Mouse (Mus musculus) layer of hippocampus, adult 8-10 months (tissue): ENCODE results near the gene Dag1. TPM values are rescaled to one million over a fixed set of nuclear protein-coding genes. Genes with fewer than 3 reads are reported as not detected.
"Not testable (repeated sequence)": the region's sequence is repeated elsewhere in the genome, so short reads cannot be mapped to it uniquely, and the experiment has no call there.

Experiments
- DNase-seq, 2 experiments: peaks; one replicate each; pipeline ENCODE4 v3.0.0; 2022; ENCODE audit warnings: low spot score in 2 of 2
- total RNA-seq, 4 experiments: library from RNA; stranded (reverse); gene quantifications; 2 replicates each; pipeline ENCODE4 v1.2.4; 2022

Dag1 gene
- total RNA-seq, 4 experiments from 2014 or later, result 70.4 to 75.9 (median 73.9) TPM

DNA sequence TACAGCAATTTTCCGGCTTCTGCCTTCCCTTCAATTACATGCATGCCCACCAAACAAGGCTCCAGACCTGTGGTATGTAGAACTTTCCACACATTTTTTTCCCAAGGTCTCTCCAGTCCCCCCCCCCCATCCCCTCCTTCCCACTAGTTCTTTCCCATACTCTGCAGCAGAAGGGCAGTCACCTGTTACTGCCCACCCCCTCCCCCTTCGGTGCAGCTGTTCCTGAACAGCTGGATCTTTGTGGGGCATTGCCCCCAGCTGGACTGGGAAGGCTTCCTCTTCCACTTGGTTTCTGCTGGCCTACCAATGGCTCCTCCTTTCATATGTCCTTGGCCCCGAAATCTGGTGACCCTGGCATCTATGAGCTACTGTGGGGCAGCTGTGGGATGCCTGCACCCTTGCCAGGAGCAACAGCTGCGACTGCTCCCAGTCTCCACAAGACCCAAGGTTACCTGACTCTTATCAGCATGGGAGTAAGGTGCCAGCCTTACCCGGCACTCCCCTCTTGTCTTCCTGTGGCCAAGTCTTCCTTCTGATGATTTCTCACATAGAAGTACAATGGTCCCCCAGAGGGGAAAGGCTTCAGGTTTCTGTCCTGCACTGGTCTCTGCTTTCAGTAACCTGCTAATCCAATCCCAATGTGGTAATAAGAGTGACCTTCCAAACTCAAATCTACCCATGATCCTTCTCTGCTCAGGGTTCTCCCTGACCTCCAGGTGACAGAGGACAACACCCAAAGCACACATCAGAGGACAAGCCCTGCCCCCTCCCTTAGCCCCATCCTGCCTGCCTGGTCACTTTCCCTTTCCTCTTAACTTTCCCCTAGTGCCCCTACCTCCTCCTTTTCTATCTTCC is 10.9 kb upstream of the Dag1 start:
- no peak for DNase-seq

DNA sequence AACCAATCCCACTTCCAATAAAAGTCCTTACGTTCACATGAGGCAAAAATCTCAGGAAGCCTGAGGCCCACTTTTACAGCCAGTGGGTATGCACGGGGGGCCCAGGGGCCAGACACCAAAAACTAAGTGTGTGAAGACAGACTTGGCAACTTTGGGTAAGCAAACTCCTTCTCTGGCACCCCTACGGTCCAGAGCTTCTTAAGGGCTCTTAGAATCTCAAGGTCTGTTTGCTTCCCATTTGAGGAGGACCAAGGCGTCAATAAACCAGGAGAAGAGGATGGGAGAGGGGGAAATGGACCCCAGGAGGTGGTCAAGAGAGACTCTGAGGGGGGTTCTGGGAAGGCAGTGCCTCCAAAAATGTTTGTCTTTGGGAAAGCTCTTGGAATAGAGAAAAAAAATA is 9.7 kb upstream of the Dag1 start:
- no peak for DNase-seq

GRCm38 (mm10) chr9:108272691-108273090 is 8.9 kb upstream of the Dag1 start:
- no peak for DNase-seq

GRCm38 (mm10) chr9:108271941-108272340 is 8.2 kb upstream of the Dag1 start:
- DNase-seq, result no peak

- not testable (repeated sequence) for DNase-seq
Observed at GRCm38 (mm10) chr9:108268701-108269100, 4.9 kb upstream of the Dag1 start.

DNA sequence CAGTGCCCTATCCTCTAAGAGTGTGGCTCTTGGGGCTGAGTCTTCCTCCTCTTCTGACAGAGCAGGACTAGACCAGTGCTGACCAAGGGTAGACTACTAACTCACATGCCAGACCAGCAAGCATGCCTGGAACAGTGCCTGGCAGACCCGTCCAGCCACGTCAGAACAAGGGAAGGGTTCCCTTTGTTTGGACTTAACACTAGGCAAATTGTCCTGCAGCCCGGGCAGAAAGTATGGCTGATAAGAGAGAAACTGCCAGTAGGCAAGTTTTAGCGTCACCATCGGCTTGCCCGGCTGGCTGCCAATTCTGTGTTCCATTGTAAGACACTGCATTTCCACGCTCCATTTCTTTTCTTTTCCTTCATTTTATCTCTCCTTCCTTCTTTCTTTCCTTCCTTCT is 3.9 kb upstream of the Dag1 start:
- no peak for DNase-seq

GRCm38 (mm10) chr9:108266261-108266935 is 2.6 kb upstream of the Dag1 start:
- no peak for DNase-seq

GRCm38 (mm10) chr9:108264191-108264921 is 598 bp upstream of the Dag1 start:
- DNase-seq, result no peak

GRCm38 (mm10) chr9:108263131-108263681 is 552 bp downstream of the Dag1 start:
- DNase-seq, result peak; percentile 14 to 28

- DNase-seq, result no peak
Observed at GRCm38 (mm10) chr9:108262494-108263049, 1.2 kb downstream of the Dag1 start.

- DNase-seq, result no peak
Observed at GRCm38 (mm10) chr9:108261865-108262264, 1.9 kb downstream of the Dag1 start.

GRCm38 (mm10) chr9:108260526-108260925 is 3.2 kb downstream of the Dag1 start:
- no peak for DNase-seq

- DNase-seq, result no peak
Observed at GRCm38 (mm10) chr9:108252766-108253165, 11.0 kb downstream of the Dag1 start.

DNA sequence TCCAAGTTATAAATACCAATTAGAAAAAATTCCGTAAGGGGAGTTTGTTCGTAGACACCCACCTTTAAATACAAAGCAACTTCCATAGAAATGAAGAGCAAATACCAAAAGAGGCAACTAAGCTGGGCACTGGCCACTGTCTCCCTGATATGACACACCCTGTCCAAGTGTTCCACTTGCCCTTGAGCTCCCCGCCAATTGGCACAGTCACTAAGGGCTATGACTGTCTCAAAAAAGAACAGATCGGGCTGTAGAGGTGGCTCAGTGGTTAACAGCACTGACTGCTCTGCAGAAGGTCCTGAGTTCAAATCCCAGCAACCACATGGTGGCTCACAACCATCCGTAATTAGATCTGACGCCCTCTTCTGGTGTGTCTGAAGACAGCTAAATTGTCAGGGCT is 11.9 kb downstream of the Dag1 start:
- no peak for DNase-seq

DNA sequence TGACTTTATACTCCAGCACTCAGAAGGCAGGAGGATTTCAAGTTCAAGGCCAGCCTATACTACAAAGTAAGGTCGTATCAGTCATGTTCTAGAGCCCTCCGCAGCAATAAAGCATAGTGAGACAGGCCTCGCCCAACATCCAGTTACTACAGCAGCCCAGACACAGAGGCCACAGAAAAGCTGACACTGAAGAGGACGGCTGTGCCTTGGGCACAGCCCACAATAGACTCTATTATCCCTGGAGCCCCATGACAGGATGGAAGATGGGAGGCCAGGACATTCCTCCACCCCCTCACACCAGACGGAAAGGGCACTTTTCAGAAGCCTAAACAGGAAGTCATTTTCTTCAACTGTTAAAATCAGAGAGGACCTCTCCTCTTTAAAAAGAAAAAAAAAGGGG is 14.8 kb downstream of the Dag1 start:
- no peak for DNase-seq

DNA sequence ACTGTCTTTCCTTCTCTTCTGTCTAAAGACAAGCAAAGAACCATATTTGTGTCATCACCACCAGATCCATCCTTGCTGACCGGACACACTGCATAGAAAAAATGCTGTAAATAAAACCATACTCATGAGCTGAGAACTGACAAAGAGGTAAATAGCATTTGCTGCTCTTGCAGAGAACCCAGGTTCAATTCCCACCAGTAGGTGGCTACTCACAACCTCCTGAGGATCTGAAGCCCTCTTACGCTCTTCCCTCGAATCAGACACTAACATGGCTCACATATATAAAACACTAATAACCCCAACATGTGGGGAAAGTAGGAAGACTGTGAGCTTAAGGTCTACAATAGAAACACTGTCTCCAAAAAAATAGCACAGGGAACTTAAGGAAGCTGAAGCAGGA is 18.8 kb downstream of the Dag1 start:
- DNase-seq, result no peak

DNA sequence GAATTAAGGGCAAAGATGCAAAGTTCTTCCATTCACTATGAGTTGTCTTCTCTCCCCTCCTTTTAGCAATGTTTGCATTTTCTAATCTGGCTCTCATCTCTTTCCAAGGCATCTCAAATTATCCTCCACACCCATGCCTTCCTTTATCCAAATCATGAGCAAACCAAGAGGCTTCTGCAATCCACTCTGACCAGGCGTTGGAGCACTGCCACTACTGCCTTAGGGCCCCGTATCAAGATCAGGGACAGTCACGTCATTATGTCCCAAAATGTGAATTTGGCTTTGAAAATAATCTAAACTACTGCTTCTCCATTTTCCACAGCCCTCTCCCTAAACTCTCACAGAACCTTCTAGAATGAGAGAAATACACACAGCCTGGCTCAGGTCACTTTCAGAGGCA is 19.2 kb downstream of the Dag1 start:
- DNase-seq, result no peak

- DNase-seq, result no peak
Observed at GRCm38 (mm10) chr9:108239951-108240350, 23.8 kb downstream of the Dag1 start.

- DNase-seq, result no peak
Observed at GRCm38 (mm10) chr9:108238831-108239230, 24.9 kb downstream of the Dag1 start.

DNA sequence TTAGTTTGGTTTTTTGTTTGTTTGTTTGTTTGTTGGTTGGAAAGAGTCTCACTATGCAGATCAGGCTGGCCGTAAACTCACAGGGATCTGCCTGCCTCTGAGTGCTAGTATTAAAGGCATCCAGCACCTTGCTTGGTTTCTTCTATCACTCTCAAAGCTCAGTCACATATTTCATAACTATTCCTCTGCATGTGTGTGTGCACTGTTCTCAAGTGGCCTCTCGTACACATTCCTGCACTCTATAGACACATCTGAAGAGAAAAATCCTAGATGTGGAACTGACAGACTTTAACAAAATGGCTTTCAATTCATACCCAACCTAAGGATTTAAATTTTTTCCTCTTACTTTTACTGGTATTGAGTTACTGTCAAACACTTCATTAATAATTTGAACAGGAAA is 25.4 kb downstream of the Dag1 start:
- no peak for DNase-seq

DNA sequence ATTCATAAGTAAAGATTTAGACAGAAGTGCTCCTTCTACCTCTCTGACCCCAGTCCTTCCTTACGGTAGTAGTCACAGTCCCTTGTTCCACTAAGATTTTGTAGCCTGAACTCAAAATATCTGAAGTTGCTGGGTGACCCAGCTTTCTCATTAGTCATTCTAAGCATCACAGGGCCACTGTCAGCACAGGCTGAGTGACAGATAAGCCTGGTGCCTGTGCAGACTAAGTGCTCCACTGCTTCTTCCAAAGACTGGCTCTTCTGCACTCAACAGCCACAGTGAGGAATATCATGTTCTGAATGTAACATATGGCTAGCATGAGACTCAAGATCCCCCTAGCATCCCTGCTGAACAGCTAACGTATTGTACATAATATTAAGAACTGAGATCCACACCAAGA is 29.1 kb downstream of the Dag1 start:
- peak in 1 of 2 experiments; percentile 12 for DNase-seq

- no peak for DNase-seq
Observed at GRCm38 (mm10) chr9:108232908-108233307, 30.9 kb downstream of the Dag1 start.
